Mouse (Mus musculus) limb, embryonic 14.5 days (tissue): ENCODE results near the gene Bysl. TPM values are rescaled to one million over a fixed set of nuclear protein-coding genes. Genes with fewer than 3 reads are reported as not detected.

Source experiments
- ATAC-seq: fragments of 200-750 bp; cut with Nextera tagmentation; 2 replicates; pipeline ENCODE4 v1.8.0; 2017; ENCODE audit warnings: low read depth, moderate number of reproducible peaks, moderate TSS enrichment; ENCODE audit not compliant: low FRiP score
- DNase-seq: peaks from one replicate; pipeline ENCODE4 v3.0.0-alpha.2; 2015; ENCODE audit warnings: low spot score
- H3K27ac ChIP-seq: fragments of 300-500 bp; sonication (generic); replicated peaks from 2 replicates; pipeline ENCODE4 v1.5.1; 2014; ENCODE audit warnings: low read depth, mild to moderate bottlenecking, low read length, moderate library complexity, mixed read lengths
- H3K27me3 ChIP-seq: fragments of 300-500 bp; sonication (generic); 2 replicates; pipeline ENCODE4 v1.6.1; 2014; ENCODE audit warnings: low read length, mixed read lengths; ENCODE audit not compliant: control insufficient read depth, insufficient read depth
- H3K36me3 ChIP-seq: fragments of 300-500 bp; sonication (generic); 2 replicates; pipeline ENCODE4 v1.6.1; 2014; ENCODE audit warnings: mild to moderate bottlenecking, low read length, moderate library complexity, mixed read lengths; ENCODE audit not compliant: control insufficient read depth, insufficient read depth
- H3K4me1 ChIP-seq: fragments of 300-500 bp; sonication (generic); 2 replicates; pipeline ENCODE4 v1.6.1; 2014; ENCODE audit warnings: antibody characterized with exemption, low read length, mixed read lengths; ENCODE audit not compliant: control insufficient read depth, insufficient read depth
- H3K4me2 ChIP-seq: fragments of 300-500 bp; sonication (generic); replicated peaks from 2 replicates; pipeline ENCODE4 v1.6.1; 2014; ENCODE audit warnings: low read depth, mild to moderate bottlenecking, low read length, moderate library complexity; ENCODE audit not compliant: severe bottlenecking
- H3K4me3 ChIP-seq: fragments of 300-500 bp; sonication (generic); replicated peaks from 2 replicates; pipeline ENCODE4 v1.5.1; 2014; ENCODE audit warnings: low read length
- H3K9ac ChIP-seq: fragments of 300-500 bp; sonication (generic); 2 replicates; pipeline ENCODE4 v1.6.1; 2014; ENCODE audit warnings: mild to moderate bottlenecking, low read depth, low read length, moderate library complexity; ENCODE audit not compliant: severe bottlenecking
- H3K9me3 ChIP-seq: fragments of 300-500 bp; sonication (generic); 2 replicates; pipeline ENCODE4 v1.6.1; 2016; ENCODE audit warnings: low read length; ENCODE audit not compliant: control insufficient read depth
- POLR2A ChIP-seq: fragments of 200-500 bp; IDR thresholded peaks from 2 replicates; pipeline ENCODE4 v1.8.0; 2012; ENCODE audit warnings: inconsistent platforms, mild to moderate bottlenecking, moderate library complexity, borderline replicate concordance; ENCODE audit not compliant: insufficient read depth, insufficient read length; ENCODE audit errors: extremely low read depth
- WGBS: fragments of 180-500 bp; shearing (Covaris S2); extraction: QIAGEN DNeasy Blood & Tissue Kit; methylation state at CpG from one replicate; pipeline ENCODE4 v1.1.7; 2014; 5-methylcytosine and 5-hydroxymethylcytosine counted together
- polyA plus RNA-seq, 2 experiments: library from polyadenylated mRNA; depleted of rRNA in 1 of 2; stranded (reverse) in 1 of 2; unstranded in 1 of 2; fragments of >200 nt; fragmentation: Nextera tagmentation in 1 of 2; extraction: Ambion mirVana in 1 of 2; gene quantifications; 2 replicates each; pipeline versions ENCODE4 v1.2.1 to v1.2.3; 2012 to 2014

Gene Bysl
- polyA plus RNA-seq, 2 experiments, result 20.4 to 20.6 TPM

- DNase-seq (no peak), ATAC-seq (no peak)
Measured at GRCm38 (mm10) chr17:47651953-47652352, 40.7 kb upstream of the Bysl start.

GRCm38 (mm10) chr17:47648966-47649365 lies 37.7 kb upstream of the Bysl start:
- Histone ChIP-seq H3K27ac (no peak overlapping the region), H3K27me3 (no peaks in the 10 kb centered on the region), H3K4me2 (no peak overlapping the region), H3K4me1 (no peaks in the 10 kb centered on the region), H3K36me3 (peaks cover 4% of the 10 kb centered on the region; the same call in 1 of the 2 replicates), H3K9ac (no peak overlapping the region), H3K9me3 (no peaks in the 10 kb centered on the region), H3K4me3 (no peak overlapping the region)
- TF ChIP-seq POLR2A, result no peak
- DNase-seq (no peak), ATAC-seq (no peak)
- WGBS, result 65% methylated on average over 4 of the region's 4 CpGs

More at GRCm38 (mm10) chr17:47651953-47652352, 40.7 kb upstream of the Bysl start:
- Histone ChIP-seq H3K4me3 (no peak overlapping the region), H3K9ac (no peak overlapping the region), H3K9me3 (no peaks in the 10 kb centered on the region), H3K27ac (no peak overlapping the region), H3K27me3 (no peaks in the 10 kb centered on the region), H3K4me1 (no peaks in the 10 kb centered on the region), H3K4me2 (no peak overlapping the region), H3K36me3 (peaks cover 9% of the 10 kb centered on the region; the same call in 1 of the 2 replicates)
- 78% methylated on average over 2 of the region's 2 CpGs for WGBS
- no peak for TF ChIP-seq POLR2A

- no peaks in the 10 kb centered on the region for H3K9me3 ChIP-seq
- no peak overlapping the region for H3K27ac ChIP-seq
- DNase-seq (peak; percentile 60), ATAC-seq (no peak)
- no peaks in the 10 kb centered on the region for H3K4me1 ChIP-seq
- no peak overlapping the region for H3K4me3 ChIP-seq
- TF ChIP-seq POLR2A, result no peak
- no peak overlapping the region for H3K9ac ChIP-seq
- no peaks in the 10 kb centered on the region for H3K27me3 ChIP-seq
- WGBS, result 71% methylated on average over 1 of the region's 1 CpGs
- H3K36me3 ChIP-seq, result no peaks in the 10 kb centered on the region; the same call in 1 of the 2 replicates
- no peak overlapping the region for H3K4me2 ChIP-seq
Measured at GRCm38 (mm10) chr17:47646683-47647082, 35.4 kb upstream of the Bysl start.

- Histone ChIP-seq H3K9ac (no peak overlapping the region), H3K4me2 (no peak overlapping the region), H3K9me3 (no peaks in the 10 kb centered on the region), H3K4me1 (no peaks in the 10 kb centered on the region), H3K27me3 (no peaks in the 10 kb centered on the region), H3K27ac (no peak overlapping the region), H3K4me3 (no peak overlapping the region), H3K36me3 (no peaks in the 10 kb centered on the region)
- 83% methylated on average over 2 of the region's 2 CpGs for WGBS
- no peak for TF ChIP-seq POLR2A
- DNase-seq, result no peak
- ATAC-seq, result no peak
Measured at GRCm38 (mm10) chr17:47642992-47643391, 31.7 kb upstream of the Bysl start.

GRCm38 (mm10) chr17:47633999-47634770 lies 22.9 kb upstream of the Bysl start:
- no peak overlapping the region for H3K9ac ChIP-seq
- H3K4me1 ChIP-seq, result peaks cover 12% of the 10 kb centered on the region
- H3K4me3 ChIP-seq, result no peak overlapping the region
- peaks cover 4% of the 10 kb centered on the region for H3K36me3 ChIP-seq
- TF ChIP-seq POLR2A, result no peak
- H3K27ac ChIP-seq, result no peak overlapping the region
- no peaks in the 10 kb centered on the region for H3K27me3 ChIP-seq
- WGBS, result 87% methylated on average over 7 of the region's 7 CpGs
- no peaks in the 10 kb centered on the region for H3K9me3 ChIP-seq
- no peak for DNase-seq
- ATAC-seq, result no peak
- no peak overlapping the region for H3K4me2 ChIP-seq
